Mouse (Mus musculus): ENCODE results near the gene Sfn. TPM values are rescaled to one million over a fixed set of nuclear protein-coding genes. Genes with fewer than 3 reads are reported as not detected.

Sfn gene
- polyA plus RNA-seq, 1 experiment: 0.56 TPM

GRCm38 (mm10) chr4:133622161-133622695 is 20.3 kb upstream of the Sfn start:
- TF ChIP-seq POLR2A (IDR thresholded peaks at IDR 0.05; ENCODE audit: insufficient read length, low read depth) (no peak), MYOG (IDR thresholded peaks at IDR 0.05; ENCODE audit: control insufficient read depth in 1 of 3, insufficient read depth in 1 of 3, insufficient read length in 2 of 3, low read depth in 2 of 3) (no peak), MYOD1 (IDR thresholded peaks at IDR 0.05; ENCODE audit: control insufficient read depth in 1 of 3, insufficient read length in 2 of 3, low read depth in 2 of 3) (no peak), USF1 (IDR thresholded peaks at IDR 0.05; ENCODE audit: low read depth) (no peak), CEBPB (IDR thresholded peaks at IDR 0.05; ENCODE audit: insufficient read depth, poor library complexity, severe bottlenecking) (no peak)
- H3K27me3 ChIP-seq (ENCODE audit: control insufficient read depth, insufficient read depth, insufficient read length): no peaks in the 10 kb centered on the region
- H3ac ChIP-seq (ENCODE audit: control insufficient read depth, insufficient read length): no peak overlapping the region
- no peaks in the 10 kb centered on the region for H3K36me3 ChIP-seq (ENCODE audit: control insufficient read depth, insufficient read depth)
- H3K4me2 ChIP-seq (ENCODE audit: low read depth): no peak overlapping the region
- no peaks in the 10 kb centered on the region for H3K79me2 ChIP-seq (ENCODE audit: control insufficient read depth, insufficient read depth)
- H3K4me3 ChIP-seq: no peak overlapping the region

- no peak for TF ChIP-seq POLR2AphosphoS2 (IDR thresholded peaks at IDR 0.05; ENCODE audit: insufficient read length, low read depth)
- no peak for TF ChIP-seq REST (IDR thresholded peaks at IDR 0.05; ENCODE audit: insufficient read depth, insufficient read length)
- TF ChIP-seq POLR2A (IDR thresholded peaks at IDR 0.05; ENCODE audit: insufficient read length, low read depth): no peak
- no peak for TF ChIP-seq MYOD1 (IDR thresholded peaks at IDR 0.05; ENCODE audit: control insufficient read depth in 1 of 3, insufficient read length in 2 of 3, low read depth in 2 of 3)
- no peak for TF ChIP-seq MYOG (IDR thresholded peaks at IDR 0.05; ENCODE audit: control insufficient read depth in 1 of 3, insufficient read depth in 1 of 3, insufficient read length in 2 of 3, low read depth in 2 of 3)
- no peak for TF ChIP-seq TCF3 (IDR thresholded peaks at IDR 0.05; ENCODE audit: insufficient read length, low read depth)
- TF ChIP-seq MAX (IDR thresholded peaks at IDR 0.05; ENCODE audit: low read depth): no peak
- no peak for TF ChIP-seq USF1 (IDR thresholded peaks at IDR 0.05; ENCODE audit: low read depth)
- no peak for TF ChIP-seq TCF12 (IDR thresholded peaks at IDR 0.05; ENCODE audit: insufficient read depth, poor library complexity, severe bottlenecking)
- no peak for TF ChIP-seq CEBPB (IDR thresholded peaks at IDR 0.05; ENCODE audit: insufficient read depth, poor library complexity, severe bottlenecking)
- TF ChIP-seq SRF (IDR thresholded peaks at IDR 0.05; ENCODE audit: control insufficient read depth, insufficient read length, low read depth): no peak
- no peak for TF ChIP-seq E2F4 (IDR thresholded peaks at IDR 0.05; ENCODE audit: insufficient read depth)
Observed at GRCm38 (mm10) chr4:133620668-133621067, 18.7 kb upstream of the Sfn start.

GRCm38 (mm10) chr4:133619473-133620136 is 17.6 kb upstream of the Sfn start:
- Histone ChIP-seq H3K4me2 (ENCODE audit: low read depth) (no peak overlapping the region), H3K36me3 (ENCODE audit: control insufficient read depth, insufficient read depth) (no peaks in the 10 kb centered on the region), H3K4me3 (no peak overlapping the region), H3ac (ENCODE audit: control insufficient read depth, insufficient read length) (no peak overlapping the region), H3K79me2 (ENCODE audit: control insufficient read depth, insufficient read depth) (no peaks in the 10 kb centered on the region), H3K27me3 (ENCODE audit: control insufficient read depth, insufficient read depth, insufficient read length) (no peaks in the 10 kb centered on the region)
- TF ChIP-seq CEBPB (IDR thresholded peaks at IDR 0.05; ENCODE audit: insufficient read depth, poor library complexity, severe bottlenecking) (no peak), REST (IDR thresholded peaks at IDR 0.05; ENCODE audit: insufficient read depth, insufficient read length) (no peak), TCF12 (IDR thresholded peaks at IDR 0.05; ENCODE audit: insufficient read depth, poor library complexity, severe bottlenecking) (no peak), USF1 (IDR thresholded peaks at IDR 0.05; ENCODE audit: low read depth) (no peak), MAX (IDR thresholded peaks at IDR 0.05; ENCODE audit: low read depth) (no peak), TCF3 (IDR thresholded peaks at IDR 0.05; ENCODE audit: insufficient read length, low read depth) (no peak), POLR2A (IDR thresholded peaks at IDR 0.05; ENCODE audit: insufficient read length, low read depth) (no peak), MYOD1 (IDR thresholded peaks at IDR 0.05; ENCODE audit: control insufficient read depth in 1 of 3, insufficient read length in 2 of 3, low read depth in 2 of 3) (no peak), E2F4 (IDR thresholded peaks at IDR 0.05; ENCODE audit: insufficient read depth) (no peak), SRF (IDR thresholded peaks at IDR 0.05; ENCODE audit: control insufficient read depth, insufficient read length, low read depth) (no peak), POLR2AphosphoS2 (IDR thresholded peaks at IDR 0.05; ENCODE audit: insufficient read length, low read depth) (no peak), MYOG (IDR thresholded peaks at IDR 0.05; ENCODE audit: control insufficient read depth in 1 of 3, insufficient read depth in 1 of 3, insufficient read length in 2 of 3, low read depth in 2 of 3) (no peak)

More at GRCm38 (mm10) chr4:133620668-133621067, 18.7 kb upstream of the Sfn start:
- Histone ChIP-seq H3ac (ENCODE audit: control insufficient read depth, insufficient read length) (no peak overlapping the region), H3K4me3 (no peak overlapping the region), H3K36me3 (ENCODE audit: control insufficient read depth, insufficient read depth) (no peaks in the 10 kb centered on the region), H3K27me3 (ENCODE audit: control insufficient read depth, insufficient read depth, insufficient read length) (no peaks in the 10 kb centered on the region), H3K4me2 (ENCODE audit: low read depth) (no peak overlapping the region), H3K79me2 (ENCODE audit: control insufficient read depth, insufficient read depth) (no peaks in the 10 kb centered on the region)

- Histone ChIP-seq H3K27me3 (ENCODE audit: control insufficient read depth, insufficient read depth, insufficient read length) (no peaks in the 10 kb centered on the region), H3K79me2 (ENCODE audit: control insufficient read depth, insufficient read depth) (no peaks in the 10 kb centered on the region), H3ac (ENCODE audit: control insufficient read depth, insufficient read length) (no peak overlapping the region), H3K36me3 (ENCODE audit: control insufficient read depth, insufficient read depth) (no peaks in the 10 kb centered on the region), H3K4me2 (ENCODE audit: low read depth) (no peak overlapping the region), H3K4me3 (no peak overlapping the region)
- TF ChIP-seq POLR2A (IDR thresholded peaks at IDR 0.05; ENCODE audit: insufficient read length, low read depth) (no peak), MAX (IDR thresholded peaks at IDR 0.05; ENCODE audit: low read depth) (no peak), MYOD1 (IDR thresholded peaks at IDR 0.05; ENCODE audit: control insufficient read depth in 1 of 3, insufficient read length in 2 of 3, low read depth in 2 of 3) (no peak), POLR2AphosphoS2 (IDR thresholded peaks at IDR 0.05; ENCODE audit: insufficient read length, low read depth) (no peak), MYOG (IDR thresholded peaks at IDR 0.05; ENCODE audit: control insufficient read depth in 1 of 3, insufficient read depth in 1 of 3, insufficient read length in 2 of 3, low read depth in 2 of 3) (no peak), REST (IDR thresholded peaks at IDR 0.05; ENCODE audit: insufficient read depth, insufficient read length) (no peak), CEBPB (IDR thresholded peaks at IDR 0.05; ENCODE audit: insufficient read depth, poor library complexity, severe bottlenecking) (no peak), TCF3 (IDR thresholded peaks at IDR 0.05; ENCODE audit: insufficient read length, low read depth) (no peak), E2F4 (IDR thresholded peaks at IDR 0.05; ENCODE audit: insufficient read depth) (no peak), TCF12 (IDR thresholded peaks at IDR 0.05; ENCODE audit: insufficient read depth, poor library complexity, severe bottlenecking) (no peak), SRF (IDR thresholded peaks at IDR 0.05; ENCODE audit: control insufficient read depth, insufficient read length, low read depth) (no peak)
Observed at GRCm38 (mm10) chr4:133617936-133618335, 16.0 kb upstream of the Sfn start.

Data from myocyte (in vitro differentiated cells).